Mouse (Mus musculus): Measurements from ENCODE around the gene Rpp25. TPM values are rescaled to one million over a fixed set of nuclear protein-coding genes. Genes with fewer than 3 reads are reported as not detected.

The Rpp25 gene
- polyA plus RNA-seq, 1 experiment: 0.93 TPM

DNA sequence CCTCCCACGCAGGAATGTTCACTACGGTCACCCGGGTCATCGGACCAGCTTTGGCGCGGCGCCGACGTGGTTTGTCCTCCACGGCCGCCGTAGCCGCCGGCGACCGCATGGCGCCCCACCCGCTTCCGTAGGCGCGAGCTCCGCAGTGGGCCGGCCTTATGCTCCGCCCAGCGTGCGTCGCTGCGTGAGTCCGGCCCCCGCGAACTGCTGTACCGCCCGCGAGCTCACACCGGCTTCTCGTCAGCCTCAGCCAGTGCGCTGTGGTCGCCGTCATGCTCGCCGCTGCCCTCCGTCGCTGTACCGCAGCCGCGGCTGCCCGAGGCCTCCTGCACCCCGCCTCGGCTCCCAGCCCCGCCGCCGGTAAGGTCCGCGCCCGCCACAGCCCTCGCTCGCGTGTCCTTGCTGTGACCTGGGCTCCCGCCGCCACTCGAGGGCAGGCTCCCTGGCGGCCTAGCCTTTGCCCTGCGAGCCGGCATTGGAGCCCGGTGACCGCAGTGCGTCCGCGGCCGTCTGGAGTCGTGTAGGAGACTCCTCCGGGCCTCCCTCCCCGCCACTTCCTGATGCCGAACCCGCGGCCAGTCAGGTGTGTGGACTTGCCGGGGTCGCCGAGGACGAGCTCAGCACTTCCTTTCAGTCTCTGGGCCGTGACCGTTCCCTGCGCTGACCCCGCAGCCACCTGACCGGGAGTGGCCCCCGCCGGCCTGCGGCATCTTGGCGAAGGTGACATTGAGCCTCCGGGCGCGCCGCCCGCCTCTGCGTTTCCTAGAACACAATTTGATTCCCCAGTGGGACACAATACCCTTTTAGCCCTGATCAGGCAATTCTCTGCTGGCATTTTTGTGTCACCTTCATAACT, 17.5 kb downstream of the Rpp25 start, which contains the start of gene Cox5a:
Gene Cox5a, plus strand, starts transcription at position 219 of the 856 bp plus-strand sequence.
- peak; percentile 44 for DNase-seq (ENCODE audit: low read depth)

DNA sequence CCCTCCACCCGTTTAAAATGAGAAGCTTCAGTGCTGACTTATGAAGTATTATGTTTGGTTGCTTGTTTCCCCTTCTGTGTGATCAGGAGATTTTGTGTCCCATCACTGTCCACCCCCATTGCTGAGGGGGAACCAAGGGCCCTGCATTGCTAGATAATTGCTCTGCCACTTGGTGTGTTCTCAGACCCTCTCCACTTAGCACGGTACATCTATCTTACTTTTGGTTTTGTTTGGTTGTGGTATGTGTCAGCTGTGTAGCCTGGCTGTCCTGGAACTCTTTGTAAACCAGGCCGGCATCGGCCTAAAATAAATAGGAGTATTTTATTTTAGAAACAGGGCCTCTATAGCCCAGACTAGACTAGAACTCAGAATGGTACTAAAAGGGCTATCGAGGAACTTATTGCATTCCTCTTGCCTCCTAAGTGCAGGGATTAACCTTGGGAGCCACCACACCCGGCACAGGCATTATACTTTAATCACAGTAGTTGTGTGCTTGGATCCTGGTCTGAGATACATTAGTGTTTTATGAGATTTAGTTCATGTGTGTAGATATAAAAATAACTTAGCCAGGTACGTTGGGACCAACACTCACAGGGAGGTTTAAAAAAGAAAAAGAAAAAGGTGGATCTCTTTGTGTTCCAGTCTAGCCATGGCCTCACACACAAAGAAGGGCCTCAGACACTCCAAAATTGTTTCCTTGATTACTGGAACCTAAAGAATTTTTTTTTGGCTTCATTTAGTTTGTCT, 18.5 kb downstream of the Rpp25 start:
- DNase-seq (ENCODE audit: low read depth): no peak

- DNase-seq (ENCODE audit: low read depth): no peak
These were observed 19.0 kb downstream of the Rpp25 start for GRCm38 (mm10) chr9:57522861-57523246.

GRCm38 (mm10) chr9:57523754-57524153, 19.9 kb downstream of the Rpp25 start:
- DNase-seq (ENCODE audit: low read depth): no peak

DNA sequence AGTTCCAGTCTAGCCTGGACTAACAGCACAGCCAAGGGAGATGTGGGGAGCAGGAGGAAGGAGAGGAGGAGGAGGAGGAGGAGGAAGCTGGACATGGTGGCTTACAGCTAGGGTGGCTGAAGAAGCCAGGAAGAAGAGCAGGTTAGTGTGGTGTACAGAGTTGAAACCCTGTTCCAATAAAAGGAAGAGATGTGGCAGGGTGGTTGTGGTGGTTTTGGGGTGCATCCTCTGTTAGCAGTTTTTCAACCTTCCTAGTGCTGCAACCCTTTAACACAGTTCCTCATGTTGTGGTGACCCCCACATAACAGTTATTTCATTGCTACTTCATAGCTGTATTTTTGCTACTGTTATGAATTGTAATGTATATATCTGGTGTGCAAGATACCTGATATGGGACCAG, 20.6 kb downstream of the Rpp25 start:
- no peak for DNase-seq (ENCODE audit: low read depth)

DNA sequence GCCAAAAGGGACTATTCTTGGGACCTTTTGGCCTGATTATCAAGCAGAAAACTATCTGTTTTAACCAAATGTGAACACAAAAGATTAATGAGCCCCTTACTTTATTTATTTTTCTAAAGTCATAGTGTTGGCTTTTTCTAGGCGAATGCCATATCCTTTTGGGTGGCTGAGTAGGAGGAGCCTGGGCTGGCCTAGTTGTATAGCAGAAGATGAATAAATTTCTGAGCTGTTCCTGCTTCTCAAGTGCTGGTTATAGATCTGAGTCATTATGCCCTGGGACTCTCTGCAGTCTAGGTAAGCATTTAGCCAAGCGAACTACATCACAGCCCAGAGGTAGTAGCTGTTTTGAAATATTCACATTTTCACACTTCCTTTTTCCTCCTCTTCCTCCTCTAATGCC, 21.7 kb downstream of the Rpp25 start:
- no peak for DNase-seq (ENCODE audit: low read depth)

GRCm38 (mm10) chr9:57526435-57526834, 22.6 kb downstream of the Rpp25 start:
- no peak for DNase-seq (ENCODE audit: low read depth)

DNA sequence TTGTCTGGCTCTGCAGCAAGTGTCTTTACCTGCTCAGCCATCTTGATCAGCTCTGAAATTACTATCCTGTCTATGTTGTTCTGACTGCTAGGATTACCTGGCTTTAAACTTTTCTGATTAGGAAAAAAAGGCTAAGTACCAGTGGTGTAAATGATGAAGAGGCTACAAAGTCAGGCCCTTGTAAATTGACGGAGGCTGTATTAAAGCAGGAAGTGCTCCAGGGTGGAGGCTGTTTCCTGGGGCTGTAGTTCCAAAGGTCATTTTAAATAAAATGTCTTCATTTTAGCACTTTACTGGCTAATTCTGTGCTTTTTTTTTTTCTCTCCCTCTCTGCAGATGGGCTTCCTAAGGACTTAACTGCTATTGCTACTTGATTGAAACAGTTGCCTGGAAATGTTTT, 28.1 kb downstream of the Rpp25 start:
- no peak for DNase-seq (ENCODE audit: low read depth)

DNA sequence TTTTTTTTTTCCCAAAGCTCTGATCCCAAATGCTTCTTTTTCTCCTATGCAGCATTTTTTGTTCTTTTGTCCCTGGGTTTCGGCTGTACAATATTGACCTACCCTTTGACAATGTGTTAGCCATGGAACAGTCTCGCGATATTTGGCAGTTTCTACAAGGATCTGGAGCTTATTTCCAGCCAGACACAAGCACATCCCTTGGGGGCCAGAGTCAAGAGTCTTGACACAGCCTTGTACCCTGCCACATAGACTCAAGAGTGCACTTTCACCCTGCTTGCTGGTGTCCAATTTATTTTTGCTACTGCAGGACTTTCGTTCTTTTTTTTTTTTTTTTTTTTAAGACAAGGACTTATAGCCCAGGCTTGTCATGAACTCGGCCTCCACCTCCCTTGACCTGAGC, 32.5 kb downstream of the Rpp25 start:
- no peak for DNase-seq (ENCODE audit: low read depth)

- no peak for DNase-seq (ENCODE audit: low read depth)
These were observed 33.4 kb downstream of the Rpp25 start, which contains the start of gene Fam219b for GRCm38 (mm10) chr9:57537044-57537727. Gene Fam219b (plus strand): TSS chr9:57537528.

DNA sequence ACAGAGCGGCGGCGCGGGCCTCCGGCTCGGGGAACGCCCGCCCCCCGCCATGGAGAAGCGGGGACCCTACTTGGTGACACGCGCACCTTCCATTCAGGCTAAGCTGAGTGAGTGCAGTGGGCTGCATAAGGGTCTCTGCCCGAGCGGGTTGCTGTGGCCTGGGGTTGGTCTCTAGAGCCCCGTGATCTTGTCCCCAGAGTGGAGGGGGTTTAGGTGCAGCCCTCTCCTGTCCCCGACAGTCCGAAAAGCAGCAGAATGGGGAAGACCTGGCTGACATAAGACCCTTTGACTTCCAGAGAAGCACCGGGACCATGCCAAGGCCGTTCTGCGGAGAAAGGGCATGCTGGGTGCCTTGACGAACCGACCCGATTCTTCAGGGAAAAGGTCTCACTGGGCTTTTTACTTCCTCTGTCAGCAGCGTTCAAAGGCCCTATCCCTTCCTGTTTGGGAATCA, 33.9 kb downstream of the Rpp25 start:
- DNase-seq (ENCODE audit: low read depth): no peak

- no peak for DNase-seq (ENCODE audit: low read depth)
These were observed 35.7 kb downstream of the Rpp25 start for GRCm38 (mm10) chr9:57539550-57539949.

- no peak for DNase-seq (ENCODE audit: low read depth)
These were observed 37.5 kb downstream of the Rpp25 start for GRCm38 (mm10) chr9:57541312-57541711.

- no peak for DNase-seq (ENCODE audit: low read depth)
These were observed 40.1 kb downstream of the Rpp25 start for GRCm38 (mm10) chr9:57543951-57544350.

- no peak for DNase-seq (ENCODE audit: low read depth)
These were observed 43.5 kb downstream of the Rpp25 start for GRCm38 (mm10) chr9:57547287-57547686.

- DNase-seq (ENCODE audit: low read depth): no peak
These were observed 44.0 kb downstream of the Rpp25 start for GRCm38 (mm10) chr9:57547869-57548268.

- DNase-seq (ENCODE audit: low read depth): no peak
These were observed 45.4 kb downstream of the Rpp25 start for GRCm38 (mm10) chr9:57549186-57549585.

DNA sequence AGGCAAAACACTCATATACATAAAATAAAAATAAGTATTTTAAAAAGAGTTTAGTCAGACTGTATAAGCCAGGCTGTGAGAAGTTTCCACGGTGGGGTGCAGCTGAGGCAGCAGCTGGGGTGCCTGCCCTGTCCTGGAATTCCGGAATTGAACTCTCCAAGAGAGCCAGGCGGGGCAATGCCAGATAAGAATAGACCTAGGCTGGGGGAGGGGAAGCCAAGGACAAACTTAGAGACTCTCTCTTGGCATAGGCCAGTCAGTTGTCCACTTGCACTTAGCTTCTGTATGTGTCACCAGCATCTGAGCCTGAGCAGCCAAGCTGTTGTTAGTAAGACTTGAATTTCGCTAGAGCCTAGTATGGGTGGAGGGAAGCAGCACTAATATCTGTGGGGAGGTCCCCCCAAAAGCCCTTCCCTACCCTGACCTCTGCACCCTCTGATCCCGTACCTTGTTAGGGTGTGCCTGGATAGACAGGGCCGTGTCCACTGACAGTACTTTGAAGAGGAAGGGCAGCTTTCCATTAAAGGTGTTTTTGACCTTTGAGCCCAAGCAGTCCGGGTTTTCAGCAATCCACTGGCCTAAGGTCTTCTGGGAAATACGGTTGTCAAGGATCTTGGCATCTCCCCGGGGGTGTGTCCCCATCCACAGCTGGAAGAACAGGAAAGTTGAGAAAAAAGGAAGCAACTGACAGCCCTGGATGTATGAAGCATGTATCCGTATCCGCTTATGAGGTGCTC, 46.5 kb downstream of the Rpp25 start:
- no peak for DNase-seq (ENCODE audit: low read depth)

DNA sequence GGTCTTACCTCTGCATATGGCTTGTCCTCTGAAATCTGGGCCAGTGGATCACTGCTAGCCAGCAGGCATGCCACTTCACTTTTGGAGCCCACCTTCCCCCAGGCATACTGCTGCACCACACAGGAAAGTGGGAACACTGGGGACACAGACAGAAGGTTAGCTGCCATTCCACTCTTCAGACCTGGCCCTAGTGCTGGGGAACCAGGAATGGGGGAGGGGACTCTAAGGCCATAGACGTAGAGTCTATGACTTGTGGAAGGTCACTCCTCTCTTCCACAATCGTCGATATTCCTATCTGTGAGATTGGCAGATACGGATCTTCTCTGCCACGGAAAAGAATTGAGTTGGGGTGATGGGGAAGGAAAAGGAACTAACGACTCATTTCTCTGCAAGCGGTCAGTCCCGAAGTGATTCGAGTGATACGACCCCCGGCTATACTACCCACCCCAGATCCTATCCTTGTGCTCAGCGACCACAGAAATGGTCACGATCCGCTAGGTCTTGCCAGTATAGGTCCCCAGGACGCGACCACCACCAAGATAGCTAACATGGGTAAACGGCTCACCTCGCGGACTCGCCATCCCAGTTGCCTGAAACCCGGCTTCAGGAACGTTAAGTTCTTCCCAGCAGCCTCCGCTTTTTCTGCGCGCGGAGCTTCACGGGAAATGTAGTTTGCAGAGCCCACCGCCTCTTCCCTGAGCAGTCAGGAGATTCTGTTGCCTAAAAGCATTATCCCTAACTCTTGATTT, 48.5 kb downstream of the Rpp25 start, which contains the start of gene Mpi:
Gene Mpi, minus strand, starts transcription at position 625 of the 749 bp plus-strand sequence.
- no peak for DNase-seq (ENCODE audit: low read depth)

DNA sequence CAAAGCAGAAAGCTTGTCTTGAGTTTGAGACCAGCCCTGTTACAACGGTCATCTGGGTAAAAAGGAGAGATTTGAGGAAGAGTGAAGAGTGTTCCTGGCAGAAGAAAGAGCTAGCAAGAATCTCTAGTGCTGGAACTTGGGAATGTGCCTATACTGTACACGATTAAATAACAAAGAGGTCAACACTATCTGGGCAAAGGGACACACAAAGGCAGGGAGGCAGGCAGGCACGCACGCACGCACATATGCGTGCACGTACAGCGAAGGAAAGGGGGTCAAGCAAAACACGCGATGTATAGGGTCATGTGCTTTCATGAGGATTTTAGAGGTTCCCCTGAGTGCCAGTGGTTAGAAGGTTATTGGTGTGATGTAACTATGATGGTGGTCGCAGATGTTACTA, 49.3 kb downstream of the Rpp25 start:
- no peak for DNase-seq (ENCODE audit: low read depth)

DNA sequence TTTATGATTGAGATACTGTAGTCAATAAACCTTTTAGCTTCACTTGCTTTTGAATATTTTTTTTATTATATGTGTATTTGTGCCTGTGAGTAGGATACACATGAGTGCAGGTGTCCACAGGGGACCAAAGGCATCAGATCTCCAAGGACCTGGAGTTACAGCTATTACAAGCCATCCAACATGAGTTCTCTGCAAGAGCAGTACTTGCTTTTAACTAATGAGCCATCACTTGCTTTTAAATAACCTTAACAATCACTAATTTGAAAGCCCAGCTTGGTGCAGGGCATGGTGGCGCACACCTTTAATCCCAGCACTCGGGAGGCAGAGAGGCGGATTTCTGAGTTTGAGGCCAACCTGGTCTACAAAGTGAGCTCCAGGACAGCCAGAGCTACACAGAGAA, 50.9 kb downstream of the Rpp25 start:
- DNase-seq (ENCODE audit: low read depth): no peak
